Mouse (Mus musculus): ENCODE measurements around the gene Card11. TPM values are rescaled to one million over a fixed set of nuclear protein-coding genes. Genes with fewer than 3 reads are reported as not detected.

Card11 gene
- polyA plus RNA-seq, 1 experiment: 0.19 TPM

- H3K4me1 ChIP-seq (ENCODE audit: control insufficient read depth, insufficient read depth, low read length): peaks cover 3% of the 10 kb centered on the region
- no peaks in the 10 kb centered on the region for H3K36me3 ChIP-seq (ENCODE audit: control insufficient read depth, insufficient read depth, low read length)
- H3K4me3 ChIP-seq (ENCODE audit: control insufficient read depth, low read depth, low read length): no peak overlapping the region
- H3K27ac ChIP-seq (ENCODE audit: control insufficient read depth, insufficient read depth, low read depth, low read length): no peak overlapping the region
- no peak for TF ChIP-seq CTCF (IDR thresholded peaks at IDR 0.05; ENCODE audit: control insufficient read depth, insufficient read depth, insufficient replicate concordance, low read depth, low read length)
- no peaks in the 10 kb centered on the region for H3K27me3 ChIP-seq (ENCODE audit: control insufficient read depth, insufficient read depth, low read length)
These were observed 82.6 kb downstream of the Card11 start for GRCm38 (mm10) chr5:140917807-140918206.

- H3K36me3 ChIP-seq (ENCODE audit: control insufficient read depth, insufficient read depth, low read length): no peaks in the 10 kb centered on the region
- no peak overlapping the region for H3K27ac ChIP-seq (ENCODE audit: control insufficient read depth, insufficient read depth, low read depth, low read length)
- no peaks in the 10 kb centered on the region for H3K27me3 ChIP-seq (ENCODE audit: control insufficient read depth, insufficient read depth, low read length)
- TF ChIP-seq CTCF (IDR thresholded peaks at IDR 0.05; ENCODE audit: control insufficient read depth, insufficient read depth, insufficient replicate concordance, low read depth, low read length) (no peak), POLR2A (IDR thresholded peaks at IDR 0.05; ENCODE audit: control insufficient read depth, low read depth, low read length) (no peak)
- no peak overlapping the region for H3K4me3 ChIP-seq (ENCODE audit: control insufficient read depth, low read depth, low read length)
- H3K4me1 ChIP-seq (ENCODE audit: control insufficient read depth, insufficient read depth, low read length): peaks cover 11% of the 10 kb centered on the region
These were observed 89.5 kb downstream of the Card11 start for GRCm38 (mm10) chr5:140910841-140911240.

- TF ChIP-seq CTCF (IDR thresholded peaks at IDR 0.05; ENCODE audit: control insufficient read depth, insufficient read depth, insufficient replicate concordance, low read depth, low read length) (peak; percentile 54; the same call in 1 of the 2 replicates), POLR2A (IDR thresholded peaks at IDR 0.05; ENCODE audit: control insufficient read depth, low read depth, low read length) (no peak)
- H3K27ac ChIP-seq (ENCODE audit: control insufficient read depth, insufficient read depth, low read depth, low read length): no peak overlapping the region
These were observed 99.5 kb downstream of the Card11 start for GRCm38 (mm10) chr5:140900866-140901265.

DNA sequence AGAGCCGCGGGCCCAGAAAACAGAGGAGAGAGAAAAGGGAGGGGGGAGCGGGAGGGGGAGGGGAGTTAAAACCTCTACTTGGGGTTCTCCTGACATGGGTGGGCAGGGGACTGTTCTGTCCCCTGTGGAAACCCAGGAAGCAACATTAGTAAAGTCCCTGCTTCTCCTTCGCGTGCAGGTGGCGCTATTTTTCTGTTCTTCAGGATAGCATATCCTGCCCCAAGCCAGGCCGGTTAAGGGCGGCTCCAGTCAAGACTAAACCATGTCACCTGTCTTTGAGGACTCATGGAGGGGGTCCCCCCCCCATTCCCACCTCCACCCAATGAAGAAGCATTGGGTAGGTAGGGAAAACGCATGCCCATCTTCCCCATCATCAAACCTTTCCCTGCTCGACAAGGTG is 109.3 kb downstream of the Card11 start:
- H3K27ac ChIP-seq (ENCODE audit: control insufficient read depth, insufficient read depth, low read depth, low read length): no peak overlapping the region
- no peaks in the 10 kb centered on the region for H3K36me3 ChIP-seq (ENCODE audit: control insufficient read depth, insufficient read depth, low read length)
- no peak overlapping the region for H3K4me3 ChIP-seq (ENCODE audit: control insufficient read depth, low read depth, low read length)
- H3K27me3 ChIP-seq (ENCODE audit: control insufficient read depth, insufficient read depth, low read length): no peaks in the 10 kb centered on the region
- no peak for TF ChIP-seq POLR2A (IDR thresholded peaks at IDR 0.05; ENCODE audit: control insufficient read depth, low read depth, low read length)
- TF ChIP-seq CTCF (IDR thresholded peaks at IDR 0.05; ENCODE audit: control insufficient read depth, insufficient read depth, insufficient replicate concordance, low read depth, low read length): no peak
- peaks cover 3% of the 10 kb centered on the region for H3K4me1 ChIP-seq (ENCODE audit: control insufficient read depth, insufficient read depth, low read length)

More at GRCm38 (mm10) chr5:140900866-140901265, 99.5 kb downstream of the Card11 start:
- Histone ChIP-seq H3K36me3 (ENCODE audit: control insufficient read depth, insufficient read depth, low read length) (no peaks in the 10 kb centered on the region), H3K4me1 (ENCODE audit: control insufficient read depth, insufficient read depth, low read length) (peaks cover 9% of the 10 kb centered on the region), H3K27me3 (ENCODE audit: control insufficient read depth, insufficient read depth, low read length) (no peaks in the 10 kb centered on the region), H3K4me3 (ENCODE audit: control insufficient read depth, low read depth, low read length) (no peak overlapping the region; the same call in 1 of the 2 replicates)

DNA sequence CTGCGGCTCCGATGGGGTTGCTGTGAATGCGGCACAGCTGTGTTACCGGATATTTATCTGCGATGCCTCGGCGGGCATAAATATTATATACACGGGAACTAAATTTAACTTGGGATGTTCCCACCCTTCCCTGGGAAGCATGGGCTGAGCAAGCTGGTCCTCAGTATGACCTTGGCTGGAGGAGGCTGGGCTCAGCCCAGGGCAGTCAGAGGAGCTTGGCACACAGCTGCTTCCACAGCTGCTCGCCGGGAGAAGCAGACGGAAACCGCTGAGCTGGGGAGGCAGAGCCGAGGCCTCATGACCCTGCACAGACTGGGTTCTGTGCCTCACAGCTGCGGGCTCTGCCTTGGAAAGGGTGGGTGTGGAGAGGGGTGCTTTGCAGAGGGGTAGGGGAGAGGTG is 110.3 kb downstream of the Card11 start:
- TF ChIP-seq CTCF (IDR thresholded peaks at IDR 0.05; ENCODE audit: control insufficient read depth, insufficient read depth, insufficient replicate concordance, low read depth, low read length) (no peak), POLR2A (IDR thresholded peaks at IDR 0.05; ENCODE audit: control insufficient read depth, low read depth, low read length) (no peak)
- peaks cover 3% of the 10 kb centered on the region for H3K4me1 ChIP-seq (ENCODE audit: control insufficient read depth, insufficient read depth, low read length)
- no peaks in the 10 kb centered on the region for H3K27me3 ChIP-seq (ENCODE audit: control insufficient read depth, insufficient read depth, low read length)
- H3K4me3 ChIP-seq (ENCODE audit: control insufficient read depth, low read depth, low read length): no peak overlapping the region; the same call in 1 of the 2 replicates
- no peaks in the 10 kb centered on the region for H3K36me3 ChIP-seq (ENCODE audit: control insufficient read depth, insufficient read depth, low read length)
- H3K27ac ChIP-seq (ENCODE audit: control insufficient read depth, insufficient read depth, low read depth, low read length): no peak overlapping the region

DNA sequence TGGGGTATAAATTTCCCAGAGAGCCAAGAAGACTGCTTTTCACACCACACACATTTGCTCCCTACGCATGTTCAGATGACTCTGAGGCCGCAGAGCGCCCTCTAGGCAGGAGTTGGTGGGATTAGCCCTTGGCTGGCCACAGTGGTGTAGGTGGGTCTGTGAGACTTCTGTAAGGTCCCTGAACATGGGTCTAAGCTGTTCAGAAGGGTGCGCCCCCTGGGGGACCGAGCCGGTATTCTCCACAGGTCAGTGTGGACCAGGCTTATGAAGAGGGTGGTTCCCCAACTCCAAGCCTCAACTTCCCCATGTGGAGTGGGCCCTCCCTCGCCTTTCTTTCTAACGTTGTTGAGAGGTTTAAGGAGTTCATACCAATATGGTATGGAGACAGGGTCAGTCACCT is 110.8 kb downstream of the Card11 start:
- Histone ChIP-seq H3K27ac (ENCODE audit: control insufficient read depth, insufficient read depth, low read depth, low read length) (no peak overlapping the region), H3K27me3 (ENCODE audit: control insufficient read depth, insufficient read depth, low read length) (no peaks in the 10 kb centered on the region), H3K4me1 (ENCODE audit: control insufficient read depth, insufficient read depth, low read length) (peaks cover 3% of the 10 kb centered on the region), H3K36me3 (ENCODE audit: control insufficient read depth, insufficient read depth, low read length) (no peaks in the 10 kb centered on the region), H3K4me3 (ENCODE audit: control insufficient read depth, low read depth, low read length) (peak overlapping the region; percentile 21)
- TF ChIP-seq CTCF (IDR thresholded peaks at IDR 0.05; ENCODE audit: control insufficient read depth, insufficient read depth, insufficient replicate concordance, low read depth, low read length) (peak; percentile 57; the same call in 1 of the 2 replicates), POLR2A (IDR thresholded peaks at IDR 0.05; ENCODE audit: control insufficient read depth, low read depth, low read length) (no peak)

DNA sequence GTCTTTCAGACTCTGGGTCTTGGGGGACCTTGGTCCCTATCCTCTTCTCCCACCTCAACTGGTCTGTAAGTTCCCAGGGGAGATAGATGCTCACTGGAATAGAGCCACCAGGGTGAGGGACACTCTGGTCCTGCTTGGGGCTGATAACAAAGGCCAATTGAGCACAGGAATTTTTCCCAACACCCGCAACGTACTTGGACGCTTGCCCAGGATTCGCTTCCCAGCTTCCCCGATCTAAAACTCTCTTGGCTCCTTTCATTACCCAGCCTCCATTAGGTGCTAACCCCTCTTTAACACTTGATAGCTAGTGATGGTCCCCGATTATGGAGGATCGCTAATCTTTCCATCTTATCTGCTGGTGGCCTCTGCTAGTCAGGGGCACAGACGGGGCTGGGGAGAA is 112.5 kb downstream of the Card11 start:
- Histone ChIP-seq H3K27me3 (ENCODE audit: control insufficient read depth, insufficient read depth, low read length) (no peaks in the 10 kb centered on the region), H3K4me3 (ENCODE audit: control insufficient read depth, low read depth, low read length) (no peak overlapping the region), H3K4me1 (ENCODE audit: control insufficient read depth, insufficient read depth, low read length) (peaks cover 7% of the 10 kb centered on the region), H3K36me3 (ENCODE audit: control insufficient read depth, insufficient read depth, low read length) (no peaks in the 10 kb centered on the region), H3K27ac (ENCODE audit: control insufficient read depth, insufficient read depth, low read depth, low read length) (no peak overlapping the region)
- no peak for TF ChIP-seq POLR2A (IDR thresholded peaks at IDR 0.05; ENCODE audit: control insufficient read depth, low read depth, low read length)
- no peak for TF ChIP-seq CTCF (IDR thresholded peaks at IDR 0.05; ENCODE audit: control insufficient read depth, insufficient read depth, insufficient replicate concordance, low read depth, low read length)

DNA sequence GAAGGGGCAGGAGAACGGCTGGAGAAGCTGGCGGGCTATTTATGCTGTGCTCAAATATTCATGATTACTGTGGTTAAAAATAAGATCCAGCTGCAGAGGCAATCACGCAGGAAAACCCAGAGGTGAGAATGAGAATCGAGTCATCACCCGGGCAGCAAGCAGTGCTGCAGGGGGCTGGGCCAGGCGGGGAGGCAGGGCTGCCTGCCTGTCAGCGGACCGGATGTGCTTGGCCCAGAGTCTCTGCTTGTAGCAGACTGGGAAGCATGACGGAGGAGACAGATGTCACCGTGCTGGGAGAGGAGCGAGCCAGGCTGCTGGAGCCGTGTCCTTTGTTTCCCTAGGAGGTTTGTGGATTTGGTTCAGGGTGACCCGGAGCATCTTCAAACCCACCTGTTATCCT is 115.4 kb downstream of the Card11 start:
- Histone ChIP-seq H3K36me3 (ENCODE audit: control insufficient read depth, insufficient read depth, low read length) (no peaks in the 10 kb centered on the region), H3K27ac (ENCODE audit: control insufficient read depth, insufficient read depth, low read depth, low read length) (no peak overlapping the region), H3K27me3 (ENCODE audit: control insufficient read depth, insufficient read depth, low read length) (no peaks in the 10 kb centered on the region), H3K4me1 (ENCODE audit: control insufficient read depth, insufficient read depth, low read length) (peaks cover 7% of the 10 kb centered on the region), H3K4me3 (ENCODE audit: control insufficient read depth, low read depth, low read length) (no peak overlapping the region)
- no peak for TF ChIP-seq CTCF (IDR thresholded peaks at IDR 0.05; ENCODE audit: control insufficient read depth, insufficient read depth, insufficient replicate concordance, low read depth, low read length)
